Mouse (Mus musculus) neutrophil, adult 83 days (primary cell): ENCODE data around the gene Gm20937. TPM values are rescaled to one million over a fixed set of nuclear protein-coding genes. Genes with fewer than 3 reads are reported as not detected.

Source experiments
- total RNA-seq, 2 experiments: library from RNA; stranded (reverse); gene quantifications; one replicate each; pipeline ENCODE4 v1.2.4; 2023

Gm20937 gene
- total RNA-seq = not detected

GRCm38 (mm10) chrY:68294798-68295197 is at the start of gene Gm20937:
Gene Gm20937, minus strand, starts transcription at chrY:68294898.

Other genes with a start within 250 kb of the Gm20937 start
- not detected for gene Gm20816, start 243.1 kb upstream of the Gm20937 start, total RNA-seq